Mouse (Mus musculus) frontal cortex, postnatal 36 days (tissue): ENCODE data around the gene Scnm1.

ENCODE experiments used
- DNase-seq, 2 experiments: peaks; one replicate each; pipeline ENCODE4 v3.0.0; 2022; ENCODE audit warnings: low spot score in 2 of 2

The Scnm1 gene

DNA sequence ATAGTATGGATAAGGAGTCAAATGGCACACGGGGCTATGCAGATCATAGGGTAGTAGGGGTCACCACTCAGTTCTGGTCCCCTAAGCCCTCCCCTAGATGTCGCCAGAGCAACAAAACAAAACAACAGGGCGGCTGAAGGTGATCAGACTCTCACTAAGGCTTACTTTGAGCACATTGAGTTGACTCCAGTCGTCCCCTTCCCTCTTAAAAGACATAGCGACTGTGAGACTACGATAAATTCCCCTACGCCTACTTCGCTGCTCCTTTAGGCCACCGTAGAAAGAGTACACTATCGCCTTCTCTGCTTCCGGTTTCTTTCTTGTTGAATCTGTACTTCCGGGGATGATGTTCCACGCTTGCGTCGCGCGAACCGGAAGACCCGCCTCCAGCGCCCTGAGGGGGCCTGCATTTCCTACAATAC, at the start of gene Scnm1, which contains the start of gene Lysmd1:
Gene Scnm1, minus strand, starts transcription at position 332 of the 422 bp plus-strand sequence.
Gene Lysmd1, plus strand, starts transcription at position 409 of the 422 bp plus-strand sequence.
- DNase-seq, result peak; percentile 88 to 95

DNA sequence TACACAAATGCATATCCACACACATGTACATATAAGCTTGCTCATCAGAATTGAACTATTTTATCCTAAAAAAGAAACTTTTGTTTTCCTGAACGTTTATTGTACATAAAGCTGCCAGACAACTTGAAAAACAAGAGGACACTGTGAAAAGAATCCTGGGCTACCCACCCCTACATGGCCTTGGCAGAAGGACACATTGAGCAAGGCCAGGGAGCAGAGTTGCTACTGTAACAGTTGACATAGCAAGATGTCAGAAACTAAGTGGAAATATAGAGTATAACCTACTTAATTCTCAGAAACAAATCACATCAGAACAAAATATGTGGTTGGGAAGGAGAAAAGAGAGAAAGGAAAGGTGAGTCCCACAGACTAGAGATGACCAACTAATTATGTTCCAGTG, 48.0 kb upstream of the Scnm1 start:
- no peak for DNase-seq

DNA sequence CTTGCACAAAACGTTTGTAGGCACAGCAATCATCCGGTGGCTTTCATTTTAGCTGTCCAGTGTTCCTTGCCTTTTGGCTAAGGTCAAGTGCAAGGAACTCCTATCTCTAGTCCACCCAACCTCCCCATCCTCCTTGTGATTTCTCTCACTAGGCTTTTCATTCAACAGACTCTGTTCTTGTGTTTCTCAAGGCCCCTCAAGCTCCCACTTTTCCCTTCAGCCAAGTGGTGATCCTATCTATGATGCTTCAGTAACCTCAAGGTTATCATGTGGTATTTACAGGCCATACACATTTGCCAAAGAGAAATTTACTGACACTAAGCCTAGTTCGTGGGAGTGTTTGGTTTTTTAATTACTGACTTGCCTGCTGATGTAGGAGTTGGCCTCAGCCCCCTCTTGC, 46.1 kb upstream of the Scnm1 start:
- no peak for DNase-seq

DNA sequence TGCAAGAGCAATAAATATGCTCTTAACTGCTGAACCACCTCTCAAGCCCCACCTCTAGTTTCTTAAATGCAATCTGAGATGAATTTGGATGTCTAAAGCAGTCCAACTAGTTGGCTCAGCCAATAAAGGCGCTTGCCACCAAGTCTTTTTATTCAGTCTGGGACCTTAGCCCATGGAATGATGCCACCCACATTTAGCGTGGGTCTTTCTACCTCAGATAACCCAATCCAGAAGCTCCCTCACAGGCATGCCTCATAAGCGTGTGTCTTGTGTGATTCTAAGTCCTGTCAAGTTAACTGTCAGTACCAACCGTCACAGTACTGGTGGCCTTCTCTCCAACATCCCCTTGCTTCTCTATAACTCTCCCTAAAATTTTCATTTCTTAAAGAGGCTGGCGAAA, 45.1 kb upstream of the Scnm1 start:
- peak in 1 of 2 experiments; percentile 29 for DNase-seq

DNA sequence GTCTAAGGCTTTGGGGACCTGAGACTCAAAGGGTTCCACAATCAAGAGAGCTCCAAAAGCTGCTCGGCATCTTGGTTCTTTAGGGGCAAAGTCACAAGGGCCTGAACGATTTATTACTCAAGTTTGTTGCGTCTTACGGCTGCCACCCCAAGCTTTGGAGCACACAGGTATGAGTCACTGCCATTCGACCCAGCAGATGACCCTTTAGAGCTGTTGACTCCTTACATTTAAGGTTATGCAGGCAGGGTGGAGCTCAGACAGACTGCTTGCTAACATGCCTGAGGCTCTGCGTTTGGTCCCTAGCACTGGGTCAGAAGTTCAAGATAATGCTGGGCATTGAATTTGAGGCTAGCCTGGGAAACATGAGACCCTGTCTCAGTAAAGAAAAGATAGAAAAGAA, 43.8 kb upstream of the Scnm1 start:
- DNase-seq, result no peak

DNA sequence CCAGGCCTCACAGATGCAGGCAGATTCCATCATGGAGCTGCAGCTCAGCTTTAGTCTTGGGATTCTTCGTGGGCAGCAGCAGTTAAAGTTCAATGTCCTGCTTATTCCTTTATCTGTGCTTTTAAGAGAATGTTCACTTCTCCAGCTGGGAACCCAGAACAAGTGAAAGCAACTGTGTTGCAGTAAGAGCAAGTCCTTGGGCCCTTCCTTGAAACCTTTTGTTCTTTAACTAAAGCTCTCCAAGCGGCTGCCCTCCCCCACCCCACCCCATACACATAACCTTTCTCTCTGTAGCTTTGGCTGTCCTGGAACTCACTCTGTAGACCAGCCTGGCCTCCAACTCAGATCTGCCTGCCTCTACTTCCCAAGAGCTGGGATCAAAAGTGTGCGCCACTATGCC, 42.7 kb upstream of the Scnm1 start:
- no peak for DNase-seq

DNA sequence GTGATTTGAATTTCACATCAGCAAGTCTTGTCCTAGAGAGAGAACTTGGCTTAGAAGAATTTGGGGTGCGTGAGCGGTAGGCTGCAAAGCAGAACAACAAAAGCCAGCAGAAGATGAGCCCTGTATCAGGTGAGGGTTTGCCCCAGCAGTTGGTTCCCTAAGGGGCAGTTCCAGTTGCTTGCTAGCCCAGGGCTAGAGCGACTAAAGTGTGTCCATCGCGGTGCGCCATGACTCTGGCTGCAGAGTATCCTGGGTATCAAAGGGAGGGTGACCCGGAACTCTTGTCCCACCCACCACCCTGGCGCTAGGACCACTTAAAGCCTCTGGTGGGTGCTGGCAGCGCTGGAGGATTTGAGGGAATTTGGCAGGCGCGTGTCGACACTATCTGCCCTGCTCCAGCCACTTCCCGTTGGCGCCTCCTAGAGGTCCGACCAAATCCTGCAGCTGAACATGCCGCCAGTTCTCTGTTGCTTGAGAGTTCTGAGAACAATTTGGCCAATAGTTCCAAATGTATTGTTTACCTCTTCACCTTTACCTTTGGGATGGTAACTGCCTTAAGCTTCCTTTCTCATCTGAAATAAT, 40.3 kb upstream of the Scnm1 start:
- DNase-seq, result peak; percentile 71 to 78

DNA sequence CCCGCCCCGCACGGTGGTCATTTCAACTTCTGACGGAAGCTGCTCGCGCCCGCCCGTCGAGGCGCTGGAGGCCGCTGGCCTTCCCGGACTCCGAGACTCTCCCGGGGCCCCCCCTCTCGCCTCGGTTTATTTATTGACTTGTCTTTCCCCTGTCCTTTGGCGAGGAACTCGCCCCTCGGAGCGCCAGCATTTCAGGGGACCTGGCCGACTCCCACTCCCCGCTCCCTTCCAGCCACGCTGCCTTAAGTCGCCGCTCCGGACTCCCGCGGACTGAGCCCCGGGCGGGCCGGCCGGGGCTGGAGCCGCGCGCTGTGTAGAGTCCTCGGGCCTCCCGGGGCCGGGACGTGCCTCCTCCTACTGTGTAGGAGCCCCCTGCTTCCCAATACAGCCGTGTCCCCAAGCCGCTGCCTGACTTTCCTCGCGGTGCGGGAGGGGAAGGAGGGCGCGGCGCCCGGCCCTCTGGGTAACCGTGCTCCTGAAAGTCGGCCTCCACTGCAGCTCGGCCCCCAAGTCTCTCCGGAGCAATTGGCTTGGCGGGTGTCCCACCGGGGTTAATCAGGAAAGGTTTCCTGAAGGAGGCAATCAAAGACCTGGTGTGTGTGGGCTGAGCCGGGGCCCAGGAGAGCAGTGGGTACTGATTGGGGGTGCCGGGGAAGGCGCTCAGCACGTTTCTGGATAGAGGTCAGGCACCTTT, 39.6 kb upstream of the Scnm1 start:
- DNase-seq, result no peak

DNA sequence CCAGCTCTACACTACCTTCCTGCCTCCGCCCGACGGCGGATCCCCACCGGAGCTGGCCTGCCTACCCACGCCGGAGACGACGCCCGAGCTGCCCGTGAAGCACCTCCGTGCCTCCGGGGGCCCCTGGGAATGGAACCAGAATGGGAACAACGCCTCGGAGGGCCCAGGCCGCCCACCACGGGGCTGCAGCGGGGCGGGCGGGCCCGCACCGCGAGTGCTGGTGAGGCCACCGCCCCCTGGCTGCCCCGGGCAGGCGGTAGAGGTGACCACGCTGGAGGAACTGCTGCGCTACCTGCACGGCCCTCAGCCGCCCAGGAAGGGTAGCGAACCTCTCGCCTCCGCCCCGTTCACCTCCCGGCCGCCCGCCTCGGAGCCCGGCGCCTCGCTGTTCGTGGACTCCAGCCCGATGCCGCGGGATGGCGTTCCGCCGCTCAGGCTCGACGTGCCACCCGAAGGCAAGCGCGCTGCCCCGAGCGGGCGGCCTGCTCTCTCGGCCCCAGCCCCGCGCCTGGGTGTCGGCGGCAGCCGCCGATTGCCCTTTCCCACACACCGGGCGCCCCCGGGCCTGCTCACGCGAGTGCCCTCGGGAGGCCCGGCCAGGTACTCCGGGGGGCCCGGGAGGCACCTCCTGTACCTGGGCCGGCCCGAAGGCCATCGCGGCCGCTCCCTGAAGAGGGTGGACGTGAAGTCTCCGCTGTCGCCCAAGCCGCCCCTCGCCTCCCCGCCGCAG, 38.9 kb upstream of the Scnm1 start:
- DNase-seq, result no peak

DNA sequence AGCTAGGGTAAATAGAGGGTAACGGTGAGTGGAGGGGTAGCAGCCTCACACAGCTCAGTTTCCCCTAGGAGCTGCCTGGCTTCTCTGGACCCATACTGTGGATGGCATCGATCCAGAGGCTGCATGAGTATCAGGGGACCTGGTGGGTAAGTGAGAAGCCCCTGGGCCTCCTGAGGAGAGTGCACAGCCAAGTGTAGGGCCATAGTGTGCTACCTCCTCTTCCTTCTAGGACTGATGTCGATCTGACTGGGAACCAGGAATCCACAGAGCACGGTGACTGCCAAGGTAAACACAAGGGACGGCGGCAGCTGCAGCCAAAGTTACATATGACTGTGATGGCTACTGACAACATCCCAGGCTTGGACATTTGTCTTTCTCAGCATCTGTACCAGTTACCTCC, 37.3 kb upstream of the Scnm1 start:
- DNase-seq, result no peak

DNA sequence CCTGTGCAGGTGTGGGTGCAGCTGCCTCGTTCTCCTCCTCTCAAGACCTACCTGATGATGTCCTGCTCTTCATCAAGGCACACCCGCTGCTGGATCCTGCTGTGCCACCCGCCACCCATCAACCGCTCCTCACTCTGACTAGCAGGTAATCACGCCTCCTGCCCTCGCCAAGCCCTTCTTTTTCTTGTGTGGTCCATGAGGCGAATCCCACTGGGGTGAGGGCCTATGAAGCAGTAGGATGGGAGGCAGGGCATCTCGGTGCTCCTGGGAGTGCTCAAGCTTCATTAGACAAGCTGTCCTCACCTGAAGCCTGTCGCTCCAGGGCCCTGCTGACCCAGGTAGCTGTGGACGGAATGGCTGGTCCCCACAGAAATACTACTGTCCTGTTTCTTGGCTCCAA, 36.2 kb upstream of the Scnm1 start:
- DNase-seq, result no peak

DNA sequence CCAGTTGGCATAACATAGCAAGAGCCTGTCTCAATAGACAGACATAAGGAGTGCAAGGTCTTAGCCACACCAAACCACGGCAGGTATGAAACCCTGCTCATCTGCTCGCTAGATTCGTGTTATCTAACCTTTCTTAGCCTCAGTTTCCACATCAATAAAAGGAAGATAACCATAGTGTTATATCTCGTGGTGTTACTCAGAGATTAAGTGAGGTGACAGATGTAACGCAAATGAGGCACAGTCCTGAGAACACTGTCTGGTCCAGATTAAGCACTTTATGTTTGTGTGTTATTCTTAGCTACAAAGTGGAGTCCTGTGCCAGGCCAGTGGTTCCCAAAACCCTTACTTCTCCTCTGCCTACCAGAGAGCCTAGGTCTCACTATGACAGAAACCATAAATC, 31.0 kb upstream of the Scnm1 start:
- DNase-seq, result no peak

DNA sequence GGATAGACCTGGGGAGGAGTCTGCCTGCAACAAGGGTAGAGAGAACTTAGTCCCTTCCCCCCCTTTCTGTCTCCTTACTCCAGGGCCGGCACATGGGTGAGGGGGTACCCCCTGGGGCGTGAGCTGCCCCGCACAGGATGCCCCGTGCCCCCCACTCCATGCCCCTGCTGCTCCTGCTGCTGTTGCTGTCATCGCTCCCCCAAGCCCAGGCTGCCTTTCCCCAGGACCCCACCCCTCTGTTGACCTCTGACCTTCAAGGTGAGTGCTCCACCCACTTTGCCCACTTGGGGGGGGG, 30.4 kb upstream of the Scnm1 start:
- DNase-seq, result no peak

DNA sequence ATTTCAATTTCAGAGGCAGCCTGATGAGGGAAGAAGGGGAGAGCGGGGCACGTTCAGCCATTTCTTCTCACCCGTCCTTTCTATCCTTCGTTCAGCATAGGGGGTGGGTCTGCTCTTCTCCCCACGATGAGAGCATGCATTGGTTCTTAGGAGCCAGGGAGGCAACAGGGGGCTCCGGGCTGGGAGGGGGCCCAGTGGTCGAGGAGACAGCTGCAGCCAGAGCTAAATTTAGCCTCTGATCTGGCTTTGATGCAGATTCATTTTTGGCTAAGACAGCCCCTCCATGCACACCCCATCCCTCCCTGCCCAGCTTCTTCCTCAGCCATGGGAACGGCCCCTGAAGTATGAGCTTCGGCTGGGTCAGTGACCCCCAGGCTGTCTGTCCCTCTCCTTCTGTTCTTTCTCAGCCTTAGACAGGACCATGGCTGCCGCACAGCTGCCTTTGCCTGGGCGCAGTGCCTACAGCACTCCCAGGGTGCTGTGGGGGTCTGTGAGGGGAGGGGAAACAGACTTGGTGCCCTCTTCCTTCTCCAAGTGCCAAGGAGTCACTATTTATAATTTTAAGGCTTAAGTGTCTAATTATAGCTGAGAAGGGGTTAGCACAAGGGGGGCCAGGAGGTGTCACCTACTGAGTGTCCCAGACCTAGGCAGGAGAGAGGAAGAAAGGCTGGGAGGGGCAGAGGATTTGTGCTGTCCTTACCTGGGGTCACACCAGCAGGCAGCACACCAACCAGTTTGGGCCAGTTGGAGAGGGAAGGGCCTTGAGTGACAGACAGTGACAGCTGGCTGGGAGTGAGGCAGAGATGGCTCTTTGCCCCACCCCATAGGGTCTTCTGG, 29.8 kb upstream of the Scnm1 start:
- DNase-seq, result no peak

DNA sequence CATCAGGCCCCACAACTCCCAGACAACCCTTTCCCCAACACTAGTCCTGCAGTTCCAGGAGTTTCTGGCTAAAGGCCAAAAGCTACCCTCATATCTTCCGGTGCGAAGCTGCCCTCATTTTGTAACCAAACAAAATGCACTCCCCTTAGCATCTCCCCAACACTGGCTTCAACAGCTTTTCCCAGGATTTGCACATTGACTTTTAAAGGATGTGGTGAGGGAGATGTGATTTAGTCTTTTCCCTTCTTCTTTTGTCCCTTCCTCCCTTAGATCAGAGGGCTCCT, 28.5 kb upstream of the Scnm1 start:
- no peak for DNase-seq

DNA sequence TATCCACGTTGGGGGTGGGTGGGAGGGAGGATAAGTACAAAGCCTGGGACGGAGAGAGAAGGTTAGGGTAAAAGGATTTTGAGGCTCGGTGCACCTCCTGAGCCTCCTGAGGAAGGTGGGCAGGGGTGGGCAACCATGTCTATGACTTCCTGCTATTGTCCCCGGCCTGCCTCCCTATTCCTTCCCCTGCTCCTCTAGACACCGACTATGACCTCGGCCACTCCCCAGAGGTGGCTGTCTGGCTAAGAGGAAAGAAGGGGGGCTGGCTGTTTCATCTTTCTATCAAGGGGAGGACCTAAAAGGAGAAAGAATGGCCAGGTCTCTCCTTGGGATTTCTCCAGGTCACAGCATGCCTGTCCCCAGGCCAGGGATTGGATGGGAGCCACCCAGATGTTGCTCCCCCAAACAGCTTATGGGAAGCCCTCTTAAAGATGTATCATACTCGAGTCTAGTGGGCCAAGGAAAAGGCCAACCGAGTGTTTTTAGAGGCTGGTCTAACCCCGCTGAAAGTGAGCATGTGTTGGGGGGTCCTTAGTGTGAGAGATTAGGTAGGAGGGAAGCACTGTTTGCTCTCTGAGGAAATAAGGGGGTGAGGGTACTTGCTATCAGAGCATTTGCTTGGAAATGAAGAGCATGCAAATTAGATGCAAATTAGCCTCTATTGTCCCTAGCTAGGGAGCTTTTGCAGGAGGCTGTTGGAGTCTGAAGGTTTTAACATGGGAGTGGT, 28.0 kb upstream of the Scnm1 start:
- no peak for DNase-seq

DNA sequence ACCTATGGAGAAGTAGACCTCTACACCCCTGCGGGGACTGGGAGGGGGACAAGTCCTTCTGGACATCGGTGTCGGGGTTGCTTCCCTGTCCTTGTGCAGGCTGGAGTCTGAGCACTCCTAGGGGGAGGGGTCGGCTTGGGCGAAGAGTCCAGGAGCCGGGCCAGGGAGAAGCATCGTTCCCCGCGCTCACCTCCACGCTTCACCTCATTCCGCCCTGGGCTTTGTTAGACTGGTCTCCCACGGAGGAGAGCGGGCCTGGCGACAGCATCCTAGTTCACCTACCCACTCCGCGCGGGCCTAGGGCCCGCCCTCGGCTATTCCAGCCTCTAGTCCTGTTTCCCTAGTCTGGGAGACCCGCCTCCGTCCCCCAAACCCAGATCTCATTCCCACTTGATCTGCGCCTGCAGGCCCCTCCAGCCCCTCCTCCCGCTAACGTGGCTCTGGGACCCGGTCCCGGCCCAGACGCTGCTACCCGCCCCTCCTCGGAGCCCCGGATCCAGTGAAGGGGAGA, 27.3 kb upstream of the Scnm1 start:
- no peak for DNase-seq

DNA sequence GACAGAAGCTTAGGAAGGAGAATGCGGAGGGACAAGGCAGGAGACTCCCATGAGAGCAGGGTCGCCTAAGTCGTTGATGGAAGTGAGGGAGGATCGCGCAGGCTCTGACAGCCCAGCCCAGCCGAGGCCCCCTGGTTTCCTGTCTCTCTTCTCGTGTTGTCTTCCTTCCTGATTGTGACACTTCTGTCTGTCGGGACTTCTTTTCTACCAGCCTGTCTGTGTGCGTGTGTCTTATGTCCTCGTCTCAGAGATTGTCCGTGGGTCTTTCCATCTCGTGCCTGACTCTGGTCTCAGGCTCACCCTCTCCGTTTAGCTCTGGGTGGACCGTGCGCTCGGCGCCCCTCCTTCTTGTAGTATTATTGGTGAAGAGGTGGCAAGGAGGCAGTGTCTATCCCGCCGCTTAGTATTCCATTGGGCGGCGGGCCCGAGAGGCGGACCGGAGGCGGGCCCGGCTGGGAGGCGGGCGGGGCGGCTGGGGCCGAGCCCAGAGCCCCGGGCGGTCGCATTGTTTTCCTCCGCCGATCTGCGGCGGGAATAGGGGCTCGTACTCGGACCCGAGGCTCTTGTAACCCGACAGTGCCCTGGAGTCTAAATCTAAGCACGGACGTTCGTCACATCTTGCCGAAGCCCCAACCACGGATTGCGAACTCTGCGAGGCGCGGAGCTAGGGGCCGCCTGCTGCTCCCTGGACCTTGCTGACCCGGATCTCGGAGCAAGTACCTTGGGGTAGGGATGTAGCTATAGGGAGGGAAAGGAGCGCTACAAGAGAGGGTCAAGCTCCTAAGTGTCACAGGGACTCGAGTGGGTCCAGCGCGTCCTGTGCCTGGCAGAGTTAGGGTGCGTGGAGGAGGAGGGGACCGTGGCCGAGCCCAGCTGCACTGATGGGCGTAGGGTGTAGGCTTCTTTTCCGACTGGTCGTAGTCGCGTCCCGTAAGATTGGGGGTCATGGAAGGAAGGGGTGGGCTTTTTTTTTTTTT, 26.5 kb upstream of the Scnm1 start, which contains the start of gene Sema6c:
Gene Sema6c, plus strand, starts transcription at position 471 of the 977 bp plus-strand sequence.
- peak; percentile 83 to 86 for DNase-seq

DNA sequence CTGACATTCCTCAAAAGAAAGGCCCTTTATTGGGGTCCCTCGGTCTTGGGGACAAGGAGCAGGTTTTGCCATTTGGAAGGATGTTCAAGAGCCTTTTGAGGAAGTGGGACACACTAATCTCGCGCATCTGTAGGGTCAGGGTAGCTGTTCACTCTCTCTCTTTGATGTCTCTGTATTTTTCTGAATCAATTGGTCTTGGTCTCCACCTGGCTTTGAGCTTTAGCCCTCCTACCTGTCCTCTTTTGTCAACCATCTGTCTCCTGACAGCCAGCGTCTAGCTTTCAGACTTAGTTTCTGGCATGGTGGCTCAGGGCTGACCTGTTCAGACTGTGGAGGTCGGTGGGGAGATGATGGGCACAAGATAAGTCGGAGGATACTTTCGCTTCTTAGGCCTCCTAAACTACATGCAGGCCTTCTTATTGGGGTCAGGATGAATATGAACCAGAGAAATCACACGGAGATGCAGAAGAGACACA, 25.7 kb upstream of the Scnm1 start:
- no peak for DNase-seq

DNA sequence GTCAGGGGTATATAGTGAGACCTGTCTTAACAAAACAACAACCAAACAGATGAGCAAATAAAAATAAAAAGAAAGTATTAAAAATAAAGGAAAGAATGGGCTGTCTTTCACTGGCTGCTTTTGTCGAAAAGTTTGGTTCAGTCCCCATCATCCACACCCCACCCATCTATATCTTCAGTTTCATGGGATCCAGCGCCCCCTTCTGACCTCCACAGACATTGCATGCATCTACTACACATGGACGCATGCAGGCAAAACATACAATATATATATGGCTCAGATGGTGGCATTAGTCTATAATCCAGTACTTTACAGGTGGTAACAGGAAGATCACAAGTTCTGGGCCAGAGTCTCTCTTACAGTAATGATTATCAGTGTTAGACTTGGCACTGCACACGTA, 20.1 kb upstream of the Scnm1 start:
- peak in 1 of 2 experiments; percentile 24 for DNase-seq
